Comparison of ENCODE assay signal across 11 mouse cellular contexts in genomic region chr13:70879971-70880370, GRCm38 (mm10). TPM values are rescaled to one million over a fixed set of nuclear protein-coding genes. Genes with fewer than 3 reads are reported as not detected.
DNase-seq lines count a peak whose midpoint lies in the region; ATAC-seq and TF ChIP-seq lines count a peak whose summit lies in the region.
"Not testable (repeated sequence)": the region's sequence is repeated elsewhere in the genome, so short reads cannot be mapped to it uniquely, and the experiment has no call there.
"Had no signal": no experiment of that assay in that cellular context is flagged by ENCODE, and none has a peak within 500 bp of the region (broad histone marks: within the 10 kb centered on the region; RNA-seq: fewer than 3 reads in every experiment).

No protein-coding gene starts in this region.

- H3K27ac ChIP-seq in ES-Bruce4 (ENCODE audit: insufficient read depth, low read length); ES-E14 (ENCODE audit: insufficient read depth, low read depth, low read length, poor library complexity, severe bottlenecking); intestine, embryonic 15.5 days; intestine, postnatal 0 days (ENCODE audit: low read depth, low read length); stomach, embryonic 16.5 days (ENCODE audit: low read length): not testable (repeated sequence)

- DNase-seq in ES-E14 (ENCODE audit: low read depth, low spot score), result peak; percentile 24
- peak; percentile 47 for DNase-seq in ZHBTc4 (ENCODE audit: low read depth, low spot score)

- H3K9me3 ChIP-seq in ES-Bruce4 (replicated peaks; ENCODE audit: control insufficient read depth, insufficient read depth, low read length, poor library complexity, severe bottlenecking); ES-E14 (ENCODE audit: control insufficient read depth, insufficient read depth, low read depth, low read length); intestine, embryonic 15.5 days; intestine, postnatal 0 days (ENCODE audit: control insufficient read depth); stomach, embryonic 16.5 days (replicated peaks; ENCODE audit: control insufficient read depth, low read length): not testable (repeated sequence)

- not testable (repeated sequence) for H3K27me3 ChIP-seq in ES-Bruce4 (ENCODE audit: control insufficient read depth, insufficient read depth, low read length, poor library complexity, severe bottlenecking); intestine, embryonic 15.5 days (replicated peaks); intestine, postnatal 0 days (replicated peaks; ENCODE audit: control insufficient read depth, insufficient read depth, low read length); stomach, embryonic 16.5 days (ENCODE audit: control insufficient read depth, insufficient read depth, low read length)

- H3K4me1 ChIP-seq in ES-Bruce4 (ENCODE audit: control insufficient read depth, insufficient read depth, low read length); ES-E14 (ENCODE audit: control insufficient read depth in 2 of 2, insufficient read depth in 2 of 2, low read length in 2 of 2, poor library complexity in 1 of 2); intestine, embryonic 15.5 days (replicated peaks); intestine, postnatal 0 days (replicated peaks; ENCODE audit: control insufficient read depth, insufficient read depth, low read length); stomach, embryonic 16.5 days (ENCODE audit: control insufficient read depth, insufficient read depth, low read length): not testable (repeated sequence)

- ATAC-seq in intestine, embryonic 15.5 days, result peak; percentile 48
- peak; percentile 49; the same call in 1 of the 2 replicates for ATAC-seq in intestine, postnatal 0 days
- ATAC-seq in stomach, embryonic 16.5 days (ENCODE audit: insufficient read depth, low FRiP score), result peak; percentile 43; the same call in 1 of the 2 replicates

- not testable (repeated sequence) for H3K9ac ChIP-seq in ES-Bruce4 (ENCODE audit: low read depth, poor library complexity, severe bottlenecking); ES-E14 (ENCODE audit: insufficient read depth, low read depth, low read length, poor library complexity, severe bottlenecking); intestine, embryonic 15.5 days; intestine, postnatal 0 days (ENCODE audit: low read depth, low read length); stomach, embryonic 16.5 days (ENCODE audit: low read length)

- H3K4me3 ChIP-seq in ES-Bruce4 (ENCODE audit: low read depth, low read length); ES-E14 (ENCODE audit: insufficient read depth in 1 of 2, low read depth in 1 of 2, low read length in 2 of 2, poor library complexity in 1 of 2, severe bottlenecking in 1 of 2); intestine, embryonic 15.5 days (replicated peaks); intestine, postnatal 0 days (ENCODE audit: low read depth, low read length); stomach, embryonic 16.5 days (replicated peaks; ENCODE audit: low read length): not testable (repeated sequence)

- 0 out of 2 replicates have a peak, but pooled peaks have one; percentile 51 for TF ChIP-seq EP300 in ES-Bruce4 (IDR thresholded peaks at IDR 0.05; ENCODE audit: insufficient read depth, low read depth, low read length)

- H3K36me3 ChIP-seq in ES-Bruce4 (ENCODE audit: control insufficient read depth, insufficient read depth, low read length, poor library complexity, severe bottlenecking); ES-E14 (ENCODE audit: control insufficient read depth, insufficient read depth, low read length, poor library complexity, severe bottlenecking); intestine, embryonic 15.5 days; intestine, postnatal 0 days (ENCODE audit: control insufficient read depth, insufficient read depth); stomach, embryonic 16.5 days (ENCODE audit: control insufficient read depth, insufficient read depth, low read length): not testable (repeated sequence)

- H3K4me2 ChIP-seq in intestine, embryonic 15.5 days (replicated peaks); intestine, postnatal 0 days (replicated peaks; ENCODE audit: low read depth); stomach, embryonic 16.5 days (ENCODE audit: low read depth, low read length): not testable (repeated sequence)

- 58% methylated on average over 2 of the region's 2 CpGs for WGBS in intestine, embryonic 15.5 days
- 37% methylated on average over 2 of the region's 2 CpGs for WGBS in intestine, postnatal 0 days
- WGBS in stomach, embryonic 16.5 days, result 56% methylated on average over 2 of the region's 2 CpGs

- in situ Hi-C loops in ES-E14 (cut with MboI; ENCODE audit: low sequenced_read_pairs in 2 of 2, unreplicated experiment in 2 of 2), result not testable (repeated sequence)

- not testable (repeated sequence) for TF ChIP-seq POLR2A in ES-Bruce4 (IDR thresholded peaks at IDR 0.05; ENCODE audit: insufficient read depth, low read length)

- TF ChIP-seq CTCF in ES-Bruce4 (IDR thresholded peaks at IDR 0.05; ENCODE audit: low read depth, low read length); intestine, postnatal 0 days (IDR thresholded peaks at IDR 0.05; ENCODE audit: low read depth): not testable (repeated sequence)

RNA-seq across cellular contexts. Expression of gene Adamts16, which starts 38.4 kb away (rescaled TPM):
- polyA plus RNA-seq in ES-Bruce4 (2011; ENCODE audit: insufficient read depth, insufficient read length, low read depth, missing spikeins), result not detected in 2 replicates
- total RNA-seq in ES-E14 (2012; rRNA removed), result 0.13 TPM in 1 of 2 replicates, not detected in the other
- polyA plus RNA-seq in intestine, embryonic 15.5 days (2015; fragmentation: Nextera tagmentation; extraction: Ambion mirVana), result 1.7 and 1.9 TPM in 2 replicates
- polyA plus RNA-seq in intestine, postnatal 0 days (2015; fragmentation: Nextera tagmentation; extraction: Ambion mirVana), result 0.07 and 0.20 TPM in 2 replicates
- polyA plus RNA-seq in stomach, embryonic 16.5 days (2015; fragmentation: Nextera tagmentation; extraction: Ambion mirVana), result 2.6 and 3.7 TPM in 2 replicates
- total RNA-seq: CH12.LX; common myeloid progenitor, adult 5-6 weeks; MEL had no signal
- polyA plus RNA-seq: CD4-positive, CD25-positive, alpha-beta regulatory T cell, adult 4 months; erythroblast, embryonic 14.5 days had no signal
